Mouse (Mus musculus): Measurements from ENCODE around the gene Hist1h4i.

Gene Hist1h4i

GRCm38 (mm10) chr13:22036986-22037385, 4.2 kb downstream of the Hist1h4i start:
- no peak for DNase-seq (ENCODE audit: low read depth, low spot score)

- DNase-seq (ENCODE audit: low read depth, low spot score): peak; percentile 42
Observed at GRCm38 (mm10) chr13:22036149-22036956, 4.8 kb downstream of the Hist1h4i start.

GRCm38 (mm10) chr13:22035267-22036148, 5.7 kb downstream of the Hist1h4i start, which contains the start of the genes Hist1h2ah and Hist1h2bk:
TSS of gene Hist1h2ah (minus strand) at chr13:22035568.
TSS of gene Hist1h2bk (plus strand) at chr13:22035870.
- peak; percentile 90 for DNase-seq (ENCODE audit: low read depth, low spot score)

GRCm38 (mm10) chr13:22034443-22035266, 6.5 kb downstream of the Hist1h4i start:
- DNase-seq (ENCODE audit: low read depth, low spot score): no peak

GRCm38 (mm10) chr13:22033741-22034442, 7.3 kb downstream of the Hist1h4i start:
- no peak for DNase-seq (ENCODE audit: low read depth, low spot score)

- peak; percentile 69 for DNase-seq (ENCODE audit: low read depth, low spot score)
Observed at GRCm38 (mm10) chr13:22030493-22030892, 10.7 kb downstream of the Hist1h4i start.

- no peak for DNase-seq (ENCODE audit: low read depth, low spot score)
Observed at GRCm38 (mm10) chr13:22029928-22030327, 11.2 kb downstream of the Hist1h4i start.

- peak; percentile 90 for DNase-seq (ENCODE audit: low read depth, low spot score)
Observed at GRCm38 (mm10) chr13:22028673-22029460, 12.3 kb downstream of the Hist1h4i start.

- DNase-seq (ENCODE audit: low read depth, low spot score): peak; percentile 86
Observed at GRCm38 (mm10) chr13:22026058-22027031, 14.8 kb downstream of the Hist1h4i start.

- peak; percentile 85 for DNase-seq (ENCODE audit: low read depth, low spot score)
Observed at GRCm38 (mm10) chr13:22022241-22022640, 18.9 kb downstream of the Hist1h4i start.

- DNase-seq (ENCODE audit: low read depth, low spot score): peak; percentile 27
Observed at GRCm38 (mm10) chr13:22021581-22021980, 19.6 kb downstream of the Hist1h4i start.

GRCm38 (mm10) chr13:22020901-22021339, 20.2 kb downstream of the Hist1h4i start:
- DNase-seq (ENCODE audit: low read depth, low spot score): peak; percentile 57

- DNase-seq (ENCODE audit: low read depth, low spot score): peak; percentile 62
Observed at GRCm38 (mm10) chr13:22019934-22020835, 21.0 kb downstream of the Hist1h4i start.

- peak; percentile 94 for DNase-seq (ENCODE audit: low read depth, low spot score)
Observed at GRCm38 (mm10) chr13:22015479-22016450, 25.4 kb downstream of the Hist1h4i start.

- peak; percentile 17 for DNase-seq (ENCODE audit: low read depth, low spot score)
Observed at GRCm38 (mm10) chr13:22014411-22014845, 26.7 kb downstream of the Hist1h4i start.

GRCm38 (mm10) chr13:22013716-22014115, 27.4 kb downstream of the Hist1h4i start:
- no peak for DNase-seq (ENCODE audit: low read depth, low spot score)
